Mouse (Mus musculus) CD8-positive naive resting alpha-beta T cell, adult 2 months (primary cell): ENCODE measurements around the gene Lat.

Experiments used
- DNase-seq, 2 experiments: peaks; one replicate each; pipeline ENCODE4 v3.0.0; 2022; ENCODE audit warnings: low read depth in 2 of 2, low spot score in 2 of 2

Gene Lat

GRCm38 (mm10) chr7:126368367-126368766 lies 1.0 kb downstream of the Lat start:
- no peak for DNase-seq

- DNase-seq: peak; percentile 27 to 32
Observed at GRCm38 (mm10) chr7:126367636-126368035, 1.7 kb downstream of the Lat start.

DNA sequence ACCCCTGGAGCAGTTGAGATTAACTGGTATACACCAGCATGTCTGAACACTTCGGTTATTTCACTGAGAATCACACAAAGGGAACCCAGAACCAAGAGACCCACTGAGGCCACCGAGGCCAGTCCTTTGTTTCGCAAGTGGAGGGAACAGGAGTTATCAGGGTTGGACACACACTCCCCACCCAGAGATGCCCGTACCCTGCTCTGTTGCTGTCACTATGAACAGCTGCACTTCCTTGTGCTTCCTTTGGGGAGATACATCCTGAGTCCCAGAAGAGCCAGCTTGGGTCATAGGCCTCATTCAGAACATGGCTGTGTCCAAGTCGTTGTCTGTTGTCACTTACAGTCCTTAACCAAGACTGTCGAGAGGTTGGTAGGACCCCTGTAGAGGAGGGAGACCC lies 6.3 kb downstream of the Lat start:
- DNase-seq: no peak

GRCm38 (mm10) chr7:126359049-126359448 lies 10.3 kb downstream of the Lat start:
- DNase-seq: no peak

- DNase-seq: no peak
Observed at GRCm38 (mm10) chr7:126358413-126358812, 11.0 kb downstream of the Lat start.

GRCm38 (mm10) chr7:126357838-126358237 lies 11.5 kb downstream of the Lat start:
- no peak for DNase-seq

- no peak for DNase-seq
Observed at GRCm38 (mm10) chr7:126356793-126357591, 12.4 kb downstream of the Lat start.

GRCm38 (mm10) chr7:126355847-126356597 lies 13.3 kb downstream of the Lat start:
- no peak for DNase-seq

- DNase-seq: no peak
Observed at GRCm38 (mm10) chr7:126354738-126355614, 14.4 kb downstream of the Lat start.

GRCm38 (mm10) chr7:126353994-126354365 lies 15.4 kb downstream of the Lat start:
- DNase-seq: no peak

DNA sequence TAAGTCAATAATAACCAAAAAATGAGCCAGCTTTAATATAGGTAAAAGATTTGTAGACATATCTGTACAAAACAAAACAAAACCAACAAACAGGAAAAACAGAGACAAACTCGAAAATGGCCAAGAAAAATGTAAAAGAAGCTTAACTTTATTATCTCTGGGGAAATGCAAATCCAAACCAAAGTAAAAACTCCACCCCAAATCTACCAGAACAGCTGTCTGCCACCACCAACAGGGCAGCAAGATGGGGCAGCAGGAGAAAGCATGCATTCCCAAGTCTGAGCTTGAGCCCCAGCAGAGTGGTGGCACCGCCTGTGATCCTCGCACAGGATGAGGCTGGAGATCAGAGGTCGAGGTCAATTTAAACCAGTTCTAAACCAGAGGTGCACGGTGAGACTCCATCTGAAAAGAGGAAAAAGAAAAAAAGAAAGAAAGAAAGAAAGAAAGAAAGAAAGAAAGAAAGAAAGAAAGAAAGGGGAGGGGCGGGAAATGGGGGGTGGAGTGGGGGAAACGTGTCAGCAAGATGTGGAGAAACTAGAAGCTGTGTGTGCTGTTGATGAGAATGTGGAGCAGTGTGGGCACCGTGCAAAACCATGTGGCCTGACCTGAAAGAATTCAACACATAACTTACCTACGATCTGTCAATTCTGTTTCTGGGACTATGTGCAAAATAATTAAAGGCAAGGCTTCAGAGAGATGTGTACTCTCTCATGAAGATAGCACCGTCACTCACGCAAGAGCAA lies 15.9 kb downstream of the Lat start:
- DNase-seq: no peak

DNA sequence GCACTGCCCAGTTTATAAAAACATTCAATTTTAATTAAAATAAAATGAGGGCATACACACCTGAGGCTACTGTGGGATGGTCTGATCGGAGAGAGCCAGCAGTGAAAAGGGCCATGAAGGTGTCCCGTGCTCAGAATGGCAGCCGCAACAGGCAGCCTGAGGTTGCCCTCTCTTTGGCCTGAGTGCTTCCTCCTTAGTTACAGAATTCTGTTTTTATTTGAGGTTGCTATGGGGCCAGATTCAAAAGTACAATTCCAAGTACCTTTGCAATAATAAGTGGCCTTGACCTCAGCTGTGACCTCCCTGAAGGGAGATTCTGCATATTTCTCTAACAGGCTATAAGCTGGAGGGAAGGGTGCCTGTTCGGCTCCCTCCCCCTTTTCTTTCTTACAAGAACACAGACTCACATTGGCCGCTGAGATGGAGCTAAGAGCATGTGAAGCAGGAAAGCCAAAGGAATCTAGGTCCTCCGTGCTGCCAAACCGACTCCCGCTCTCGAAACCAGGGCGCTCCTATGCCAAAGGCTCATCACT lies 17.9 kb downstream of the Lat start:
- no peak for DNase-seq

GRCm38 (mm10) chr7:126350748-126351418 lies 18.5 kb downstream of the Lat start:
- no peak for DNase-seq

DNA sequence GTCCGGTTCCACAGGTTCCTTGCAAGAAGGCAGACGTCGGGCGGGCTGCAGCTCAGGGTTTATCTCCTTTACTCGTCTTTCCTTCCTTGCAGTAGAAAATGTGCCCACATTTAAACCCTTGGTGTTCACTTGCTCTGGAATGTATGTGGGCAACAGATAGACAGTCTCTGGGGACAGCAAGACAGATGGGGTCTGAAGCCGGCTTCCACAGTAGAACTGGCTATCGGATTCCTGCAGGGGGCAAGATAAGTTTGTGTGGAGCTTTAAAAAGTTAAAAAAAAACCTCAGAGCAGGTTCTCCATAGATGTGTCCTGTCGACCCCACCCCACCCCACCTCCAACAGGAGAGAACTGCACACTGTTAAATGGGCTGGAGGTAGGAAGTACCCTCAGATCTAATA lies 21.1 kb downstream of the Lat start:
- no peak for DNase-seq

DNA sequence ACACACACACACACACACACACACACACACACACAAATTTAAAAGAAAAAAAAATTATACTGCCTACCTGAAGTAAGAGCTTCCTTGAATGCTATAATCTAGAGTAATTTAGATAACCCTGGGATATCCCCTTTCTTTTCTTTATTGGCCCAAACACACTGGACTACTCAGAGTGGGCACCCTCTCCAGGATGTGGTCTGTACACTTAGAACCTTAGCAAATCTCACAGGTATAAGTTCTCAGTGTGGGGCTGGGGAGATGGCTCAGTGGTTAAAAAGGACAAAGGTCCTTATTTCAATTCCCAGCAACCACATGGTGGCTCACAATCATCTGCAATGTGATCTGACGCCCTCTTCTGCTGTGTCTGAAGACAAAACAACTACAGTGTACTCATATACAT lies 22.3 kb downstream of the Lat start:
- no peak for DNase-seq

DNA sequence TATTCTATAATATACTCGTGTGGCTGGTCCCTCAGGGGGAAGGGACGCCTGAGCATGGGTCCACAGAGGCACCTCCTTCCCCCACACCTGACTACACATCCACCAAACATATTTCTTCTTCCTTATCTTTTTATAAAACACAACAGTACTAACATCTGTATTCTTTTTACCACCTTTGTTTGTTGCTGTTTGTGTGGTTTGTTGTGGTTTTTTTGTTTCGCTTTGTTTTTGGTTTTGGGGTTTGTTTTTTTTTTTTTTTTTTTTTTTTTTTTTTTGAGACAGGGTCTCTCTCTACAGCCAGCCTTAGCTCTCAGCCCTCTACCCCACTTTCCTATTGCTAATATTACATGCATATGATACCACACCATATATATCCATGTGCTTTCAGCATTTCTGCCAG lies 23.4 kb downstream of the Lat start:
- no peak for DNase-seq

DNA sequence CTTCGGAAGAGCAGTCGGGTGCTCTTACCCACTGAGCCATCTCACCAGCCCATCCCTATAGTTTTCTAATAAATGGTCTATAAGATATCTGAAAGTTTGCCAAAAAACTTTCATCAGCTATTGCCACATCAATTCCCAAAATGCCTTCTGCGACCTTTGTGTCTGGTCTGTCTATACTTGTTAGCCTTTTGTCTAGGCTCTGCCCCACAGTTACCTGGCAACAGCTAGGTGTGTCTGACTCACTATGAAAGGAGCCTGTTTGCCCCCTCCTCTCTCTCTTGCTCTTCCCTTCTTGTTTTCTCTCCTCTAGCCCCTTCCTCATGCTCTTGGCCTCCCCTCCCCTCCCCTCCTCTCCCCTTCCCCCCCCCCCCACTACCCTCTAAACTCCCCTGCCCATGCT lies 23.8 kb downstream of the Lat start:
- DNase-seq: no peak

DNA sequence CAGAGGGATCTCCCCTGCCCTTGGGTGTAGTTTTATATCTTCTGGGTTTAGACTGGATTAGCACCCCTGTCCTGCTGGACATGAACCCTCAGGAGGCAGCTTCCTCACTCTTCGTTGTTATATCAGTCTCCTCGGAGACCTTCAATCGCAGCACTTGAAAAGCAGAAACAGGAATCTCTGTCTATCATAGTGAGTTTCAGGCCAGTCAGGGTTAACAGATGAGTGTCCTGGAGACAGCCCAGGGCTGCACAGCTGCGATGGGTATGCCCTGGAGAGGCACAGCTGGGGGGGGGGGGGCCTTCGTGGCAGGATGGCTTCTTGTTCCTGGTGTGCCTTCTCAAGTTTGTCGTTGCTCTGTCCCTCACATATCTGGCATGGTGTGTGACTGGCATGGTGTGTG lies 28.5 kb downstream of the Lat start:
- DNase-seq: no peak

DNA sequence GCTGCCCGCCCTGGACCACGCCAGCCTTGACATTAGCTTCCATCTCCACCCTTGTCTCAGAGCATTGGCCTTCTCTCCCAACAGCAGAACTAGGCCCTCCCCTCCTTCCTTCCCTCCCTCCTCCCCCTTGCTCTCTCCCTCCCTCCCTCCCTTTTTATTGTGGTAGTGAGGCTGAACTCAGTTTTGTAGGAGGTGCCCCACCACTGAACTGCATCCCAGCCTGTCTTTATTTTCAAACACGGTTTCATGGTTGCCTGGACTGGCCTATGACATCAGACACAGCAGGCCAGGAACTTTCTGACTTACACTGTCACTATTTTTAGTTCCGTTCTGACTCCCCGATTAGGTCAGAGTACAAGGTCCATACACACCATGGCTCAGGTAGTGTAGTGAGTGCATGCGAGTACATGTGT lies 29.2 kb downstream of the Lat start:
- DNase-seq: no peak

DNA sequence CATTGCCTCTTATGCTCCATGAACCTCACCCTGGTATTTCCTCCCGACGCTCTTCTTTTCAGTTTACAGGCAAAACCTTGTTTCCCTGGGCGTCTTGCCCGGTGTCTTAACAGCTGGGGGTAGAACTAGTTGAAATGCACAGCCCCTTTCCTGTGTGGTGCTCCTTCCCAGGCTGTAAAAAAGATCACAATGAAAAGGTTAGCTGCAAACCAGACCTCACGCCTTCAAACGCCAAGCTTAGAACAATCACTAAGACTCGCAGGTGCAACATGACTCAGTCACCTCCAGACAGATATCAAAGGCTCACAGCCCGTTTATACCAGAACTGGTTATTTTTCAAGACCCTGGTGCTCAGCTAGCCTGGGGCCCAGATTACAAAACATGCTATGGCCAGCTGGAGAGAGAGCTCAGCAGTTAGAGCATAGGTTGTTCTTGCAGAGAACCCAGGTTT lies 29.8 kb downstream of the Lat start:
- DNase-seq: peak; percentile 40 to 47
